Mouse (Mus musculus) erythroblast, embryonic 14.5 days (primary cell): Measurements from ENCODE around the gene Tmem59l. TPM values are rescaled to one million over a fixed set of nuclear protein-coding genes. Genes with fewer than 3 reads are reported as not detected.

Experiments
- H3K27me3 ChIP-seq: 2 replicates; pipeline ENCODE4 v1.6.1; 2012; ENCODE audit warnings: inconsistent platforms; ENCODE audit not compliant: control insufficient read depth
- H3K36me3 ChIP-seq: 2 replicates; pipeline ENCODE4 v1.6.1; 2012; ENCODE audit warnings: mild to moderate bottlenecking, inconsistent platforms; ENCODE audit not compliant: control insufficient read depth
- H3K4me1 ChIP-seq: 2 replicates; pipeline ENCODE4 v1.6.1; 2012; ENCODE audit warnings: inconsistent platforms; ENCODE audit not compliant: control insufficient read depth
- H3K4me3 ChIP-seq: replicated peaks from 2 replicates; pipeline ENCODE3; 2012; ENCODE audit warnings: moderate library complexity, mild to moderate bottlenecking, inconsistent platforms
- H3K9me3 ChIP-seq: 2 replicates; pipeline ENCODE4 v1.6.1; 2012; ENCODE audit warnings: low read length, inconsistent platforms, mixed read lengths; ENCODE audit not compliant: control insufficient read depth
- GATA1 ChIP-seq: IDR thresholded peaks from 2 replicates; pipeline ENCODE4 v1.6.1; 2012; ENCODE audit warnings: low read length, inconsistent platforms, mixed read lengths
- TAL1 ChIP-seq: IDR thresholded peaks from 3 replicates; pipeline ENCODE4 v1.6.1; 2012; ENCODE audit warnings: low read length, inconsistent platforms, mixed read lengths
- polyA plus RNA-seq: library from polyadenylated mRNA; stranded (reverse); fragments of >175 nt; gene quantifications from 2 replicates; pipeline ENCODE4 v1.2.3, GENCODE M21; 2012

Tmem59l gene
- polyA plus RNA-seq, 1 experiment = not detected

GRCm38 (mm10) chr8:70492664-70493640 lies 5.8 kb upstream of the Tmem59l start, which contains the start of gene Crlf1:
Gene Crlf1, plus strand, starts transcription at chr8:70493158.
- Histone ChIP-seq H3K9me3 (peaks cover 49% of the 10 kb centered on the region), H3K27me3 (peaks cover 100% of the 10 kb centered on the region), H3K4me3 (no peak within 1 kb of the TSS)

GRCm38 (mm10) chr8:70490880-70491495 lies 3.8 kb upstream of the Tmem59l start:
- TF ChIP-seq TAL1 (no peak), GATA1 (no peak)
- peaks cover 100% of the 10 kb centered on the region for H3K27me3 ChIP-seq
- peaks cover 21% of the 10 kb centered on the region for H3K4me1 ChIP-seq

More at GRCm38 (mm10) chr8:70492664-70493640, 5.8 kb upstream of the Tmem59l start, which contains the start of gene Crlf1:
- TF ChIP-seq GATA1 = no peak
- TF ChIP-seq TAL1 = no peak
- no peaks in the 10 kb centered on the region for H3K36me3 ChIP-seq
- peaks cover 21% of the 10 kb centered on the region for H3K4me1 ChIP-seq

GRCm38 (mm10) chr8:70490061-70490879 lies 3.1 kb upstream of the Tmem59l start:
- H3K4me3 ChIP-seq = no peak overlapping the region
- H3K4me1 ChIP-seq = peaks cover 21% of the 10 kb centered on the region
- H3K9me3 ChIP-seq = peaks cover 53% of the 10 kb centered on the region
- no peaks in the 10 kb centered on the region for H3K36me3 ChIP-seq
- TF ChIP-seq TAL1 = no peak
- no peak for TF ChIP-seq GATA1
- peaks cover 100% of the 10 kb centered on the region for H3K27me3 ChIP-seq

More at GRCm38 (mm10) chr8:70490880-70491495, 3.8 kb upstream of the Tmem59l start:
- Histone ChIP-seq H3K4me3 (no peak overlapping the region), H3K9me3 (peaks cover 57% of the 10 kb centered on the region), H3K36me3 (no peaks in the 10 kb centered on the region)

- Histone ChIP-seq H3K36me3 (no peaks in the 10 kb centered on the region), H3K4me1 (peaks cover 21% of the 10 kb centered on the region), H3K9me3 (peaks cover 53% of the 10 kb centered on the region), H3K4me3 (no peak overlapping the region), H3K27me3 (peaks cover 100% of the 10 kb centered on the region)
- TF ChIP-seq TAL1 = no peak
- TF ChIP-seq GATA1 = no peak
Observed at GRCm38 (mm10) chr8:70489576-70489975, 2.4 kb upstream of the Tmem59l start.

- no peak overlapping the region for H3K4me3 ChIP-seq
- H3K27me3 ChIP-seq = peaks cover 100% of the 10 kb centered on the region
- peaks cover 48% of the 10 kb centered on the region; the same call in 1 of the 2 replicates for H3K9me3 ChIP-seq
- peaks cover 19% of the 10 kb centered on the region for H3K4me1 ChIP-seq
- no peak for TF ChIP-seq TAL1
- no peaks in the 10 kb centered on the region for H3K36me3 ChIP-seq
Observed at GRCm38 (mm10) chr8:70488931-70489470, 1.8 kb upstream of the Tmem59l start.

- Histone ChIP-seq H3K4me1 (peaks cover 13% of the 10 kb centered on the region), H3K27me3 (peaks cover 100% of the 10 kb centered on the region), H3K9me3 (peaks cover 40% of the 10 kb centered on the region; the same call in 1 of the 2 replicates), H3K36me3 (no peaks in the 10 kb centered on the region), H3K4me3 (no peak overlapping the region)
- TF ChIP-seq GATA1 (no peak), TAL1 (no peak)
Observed at GRCm38 (mm10) chr8:70487993-70488796, 1.0 kb upstream of the Tmem59l start.

- peaks cover 8% of the 10 kb centered on the region for H3K4me1 ChIP-seq
- peaks cover 33% of the 10 kb centered on the region; the same call in 1 of the 2 replicates for H3K9me3 ChIP-seq
- no peak overlapping the region for H3K4me3 ChIP-seq
- TF ChIP-seq GATA1 (no peak), TAL1 (no peak)
- H3K27me3 ChIP-seq = peaks cover 100% of the 10 kb centered on the region
- H3K36me3 ChIP-seq = no peaks in the 10 kb centered on the region
Observed at GRCm38 (mm10) chr8:70486191-70486681, 922 bp downstream of the Tmem59l start.

GRCm38 (mm10) chr8:70482943-70483342 lies 4.2 kb downstream of the Tmem59l start:
- no peaks in the 10 kb centered on the region for H3K36me3 ChIP-seq
- TF ChIP-seq TAL1 (no peak), GATA1 (no peak)
- H3K4me1 ChIP-seq = peaks cover 10% of the 10 kb centered on the region
- H3K4me3 ChIP-seq = no peak overlapping the region
- H3K9me3 ChIP-seq = peaks cover 8% of the 10 kb centered on the region; the same call in 1 of the 2 replicates
- peaks cover 97% of the 10 kb centered on the region for H3K27me3 ChIP-seq
